Mouse (Mus musculus) kidney, postnatal 0 days (tissue): ENCODE results near the gene Hist3h2a. TPM values are rescaled to one million over a fixed set of nuclear protein-coding genes. Genes with fewer than 3 reads are reported as not detected.

ENCODE experiments used
- ATAC-seq: fragments of 200-750 bp; cut with Nextera tagmentation; replicated peaks from 2 replicates; pipeline ENCODE4 v1.8.0; 2017; ENCODE audit warnings: low read depth, moderate number of reproducible peaks, moderate TSS enrichment, moderate library complexity; ENCODE audit not compliant: low FRiP score
- DNase-seq: peaks from one replicate; pipeline ENCODE4 v3.0.0-alpha.2; 2016; ENCODE audit warnings: low spot score
- H3K27ac ChIP-seq: fragments of 300-500 bp; sonication (generic); 2 replicates; pipeline ENCODE4 v1.5.1; 2014; ENCODE audit warnings: mild to moderate bottlenecking
- H3K27me3 ChIP-seq: fragments of 300-500 bp; sonication (generic); 2 replicates; pipeline ENCODE4 v1.6.1; 2014; ENCODE audit warnings: low read length, mixed read lengths; ENCODE audit not compliant: insufficient read depth
- H3K36me3 ChIP-seq: fragments of 300-500 bp; sonication (generic); 2 replicates; pipeline ENCODE4 v1.6.1; 2014; ENCODE audit warnings: low read length, mixed read lengths; ENCODE audit not compliant: insufficient read depth
- H3K4me1 ChIP-seq: fragments of 300-500 bp; sonication (generic); replicated peaks from 2 replicates; pipeline ENCODE4 v1.6.1; 2014; ENCODE audit warnings: antibody characterized with exemption, low read length, mixed read lengths; ENCODE audit not compliant: insufficient read depth
- H3K4me2 ChIP-seq: fragments of 300-500 bp; sonication (generic); 2 replicates; pipeline ENCODE4 v1.6.1; 2014; ENCODE audit warnings: mild to moderate bottlenecking, low read length, moderate library complexity, mixed read lengths
- H3K4me3 ChIP-seq: fragments of 300-500 bp; sonication (generic); replicated peaks from 2 replicates; pipeline ENCODE4 v1.5.1; 2014; ENCODE audit warnings: low read depth, low read length
- H3K9ac ChIP-seq: fragments of 300-500 bp; sonication (generic); 2 replicates; pipeline ENCODE4 v1.6.1; 2014; ENCODE audit warnings: low read depth, low read length
- H3K9me3 ChIP-seq: fragments of 300-500 bp; sonication (generic); replicated peaks from 2 replicates; pipeline ENCODE4 v1.6.1; 2016; ENCODE audit warnings: low read length, inconsistent platforms, mixed read lengths
- CTCF ChIP-seq: IDR thresholded peaks from 2 replicates; pipeline ENCODE4 v1.5.1; 2016; ENCODE audit warnings: antibody characterized with exemption, low read depth, mild to moderate bottlenecking, moderate library complexity
- WGBS: fragments of 180-500 bp; shearing (Covaris S2); extraction: QIAGEN DNeasy Blood & Tissue Kit; methylation state at CpG from one replicate; pipeline ENCODE4 v1.1.7; 2014; 5-methylcytosine and 5-hydroxymethylcytosine counted together
- polyA plus RNA-seq: library from polyadenylated mRNA; unstranded; fragments of >200 nt; fragmentation: Nextera tagmentation; extraction: Ambion mirVana; gene quantifications from 2 replicates; pipeline ENCODE4 v1.2.1, GENCODE M21; 2015

The Hist3h2a gene
- polyA plus RNA-seq, 1 experiment from 2014 or later, result 40.9 TPM

GRCm38 (mm10) chr11:58978027-58978705 lies 23.7 kb downstream of the Hist3h2a start, which contains the start of gene Trim11:
TSS of gene Trim11 (plus strand) at chr11:58978093.
- Histone ChIP-seq H3K36me3 (peaks cover 12% of the 10 kb centered on the region; the same call in 1 of the 2 replicates), H3K9me3 (no peaks in the 10 kb centered on the region), H3K27me3 (no peaks in the 10 kb centered on the region), H3K4me1 (peaks cover 24% of the 10 kb centered on the region; the same call in 1 of the 2 replicates), H3K27ac (peak within 1 kb of the TSS; percentile 91), H3K9ac (peak within 1 kb of the TSS; percentile 90), H3K4me3 (peak within 1 kb of the TSS; percentile 67), H3K4me2 (peak within 1 kb of the TSS; percentile 95)
- no peak for TF ChIP-seq CTCF
- DNase-seq (peak; percentile 90), ATAC-seq (peak; percentile 37)
- under 1% methylated on average over 64 of the region's 64 CpGs for WGBS

- Histone ChIP-seq H3K4me3 (peak overlapping the region; percentile 67), H3K27me3 (no peaks in the 10 kb centered on the region), H3K4me2 (peak overlapping the region; percentile 95), H3K4me1 (peaks cover 24% of the 10 kb centered on the region; the same call in 1 of the 2 replicates), H3K27ac (peak overlapping the region; percentile 91; the same call in 1 of the 2 replicates), H3K9ac (peak overlapping the region; percentile 90), H3K9me3 (no peaks in the 10 kb centered on the region), H3K36me3 (peaks cover 12% of the 10 kb centered on the region; the same call in 1 of the 2 replicates)
- TF ChIP-seq CTCF, result no peak
- ATAC-seq, result no peak
- WGBS, result 2% methylated on average over 5 of the region's 5 CpGs
- DNase-seq, result no peak
Measured at GRCm38 (mm10) chr11:58978706-58979030, 24.2 kb downstream of the Hist3h2a start.

- H3K4me2 ChIP-seq, result peak overlapping the region; percentile 95
- peaks cover 24% of the 10 kb centered on the region; the same call in 1 of the 2 replicates for H3K4me1 ChIP-seq
- ATAC-seq (no peak), DNase-seq (no peak)
- H3K27me3 ChIP-seq, result no peaks in the 10 kb centered on the region
- peak overlapping the region; percentile 90 for H3K9ac ChIP-seq
- 55% methylated on average over 3 of the region's 3 CpGs for WGBS
- no peak for TF ChIP-seq CTCF
- no peaks in the 10 kb centered on the region for H3K9me3 ChIP-seq
- H3K36me3 ChIP-seq, result peaks cover 15% of the 10 kb centered on the region; the same call in 1 of the 2 replicates
- peak overlapping the region; percentile 67 for H3K4me3 ChIP-seq
- H3K27ac ChIP-seq, result no peak overlapping the region
Measured at GRCm38 (mm10) chr11:58979183-58979582, 24.7 kb downstream of the Hist3h2a start.

DNA sequence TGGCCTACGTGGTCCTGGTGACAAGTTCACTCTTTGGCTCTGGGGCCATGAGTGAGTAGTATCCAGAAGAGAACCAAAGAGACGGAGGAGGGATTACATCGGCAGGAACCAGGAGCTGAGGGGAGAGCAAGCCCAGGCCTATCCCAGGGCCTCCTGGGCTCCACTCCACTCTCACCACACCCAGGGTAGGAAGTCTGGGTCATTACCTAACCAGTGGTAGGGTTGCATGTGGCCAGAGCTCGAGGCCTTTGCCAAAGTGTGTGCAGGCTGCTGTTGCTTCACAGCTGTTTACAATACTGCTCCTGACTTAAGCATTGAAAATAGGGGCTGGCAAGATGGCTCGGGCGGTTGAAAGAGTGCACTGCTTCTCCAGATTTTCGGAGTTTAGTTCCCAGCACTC lies 25.2 kb downstream of the Hist3h2a start:
- peak overlapping the region; percentile 67; the same call in 1 of the 2 replicates for H3K4me3 ChIP-seq

GRCm38 (mm10) chr11:58980381-58980990 lies 26.0 kb downstream of the Hist3h2a start:
- peak; percentile 29 for DNase-seq
- ATAC-seq, result no peak
- WGBS, result 49% methylated on average over 5 of the region's 5 CpGs
- Histone ChIP-seq H3K4me1 (peaks cover 24% of the 10 kb centered on the region; the same call in 1 of the 2 replicates), H3K36me3 (peaks cover 22% of the 10 kb centered on the region), H3K9ac (no peak overlapping the region), H3K27ac (no peak overlapping the region), H3K4me2 (no peak overlapping the region), H3K9me3 (no peaks in the 10 kb centered on the region), H3K4me3 (no peak overlapping the region), H3K27me3 (no peaks in the 10 kb centered on the region)
- TF ChIP-seq CTCF, result peak; percentile 33; the same call in 1 of the 2 replicates

More for the DNA sequence above, 25.2 kb downstream of the Hist3h2a start:
- DNase-seq (no peak), ATAC-seq (no peak)
- H3K27ac ChIP-seq, result 0 out of 2 replicates have a peak overlapping the region, but pooled peaks have one; percentile 19
- 63% methylated on average over 7 of the region's 7 CpGs for WGBS
- H3K36me3 ChIP-seq, result peaks cover 15% of the 10 kb centered on the region
- peak overlapping the region; percentile 95 for H3K4me2 ChIP-seq
- H3K9ac ChIP-seq, result peak overlapping the region; percentile 49
- no peak for TF ChIP-seq CTCF
- H3K4me1 ChIP-seq, result peaks cover 24% of the 10 kb centered on the region; the same call in 1 of the 2 replicates
- no peaks in the 10 kb centered on the region for H3K27me3 ChIP-seq
- no peaks in the 10 kb centered on the region for H3K9me3 ChIP-seq
